Mouse (Mus musculus) cerebellum, adult 9-11 months (tissue): ENCODE data around the gene Vti1a.

Source experiments
- DNase-seq: peaks from one replicate; pipeline ENCODE4 v3.0.0; 2022

Gene Vti1a

GRCm38 (mm10) chr19:55640251-55640650, 324.2 kb downstream of the Vti1a start:
- no peak for DNase-seq

- DNase-seq = no peak
These were observed 325.8 kb downstream of the Vti1a start for GRCm38 (mm10) chr19:55641891-55642290.

- DNase-seq = no peak
These were observed 326.3 kb downstream of the Vti1a start for GRCm38 (mm10) chr19:55642361-55642760.

GRCm38 (mm10) chr19:55643288-55643901, 327.3 kb downstream of the Vti1a start:
- DNase-seq = peak; percentile 11

- no peak for DNase-seq
These were observed 327.8 kb downstream of the Vti1a start for GRCm38 (mm10) chr19:55643931-55644330.

- DNase-seq = no peak
These were observed 333.3 kb downstream of the Vti1a start for GRCm38 (mm10) chr19:55649363-55649762.

- DNase-seq = no peak
These were observed 334.9 kb downstream of the Vti1a start for GRCm38 (mm10) chr19:55651017-55651416.

GRCm38 (mm10) chr19:55652693-55653265, 336.7 kb downstream of the Vti1a start:
- no peak for DNase-seq

- DNase-seq = no peak
These were observed 344.1 kb downstream of the Vti1a start for GRCm38 (mm10) chr19:55660165-55660564.

GRCm38 (mm10) chr19:55662521-55663223, 346.6 kb downstream of the Vti1a start:
- DNase-seq = no peak

GRCm38 (mm10) chr19:55667787-55668186, 351.7 kb downstream of the Vti1a start:
- no peak for DNase-seq

- DNase-seq = no peak
These were observed 352.8 kb downstream of the Vti1a start for GRCm38 (mm10) chr19:55668896-55669295.
